Mouse (Mus musculus) stomach, embryonic 16.5 days (tissue): ENCODE data around the gene Gm20489. TPM values are rescaled to one million over a fixed set of nuclear protein-coding genes. Genes with fewer than 3 reads are reported as not detected.

Source experiments
- ATAC-seq: fragments of 200-750 bp; cut with Nextera tagmentation; 2 replicates; pipeline ENCODE4 v1.8.0; 2017; ENCODE audit warnings: moderate number of reproducible peaks, moderate TSS enrichment; ENCODE audit not compliant: insufficient read depth, low FRiP score
- H3K27ac ChIP-seq: fragments of 300-500 bp; sonication (generic); 2 replicates; pipeline ENCODE4 v1.5.1; 2014; ENCODE audit warnings: low read length
- H3K27me3 ChIP-seq: fragments of 300-500 bp; sonication (generic); 2 replicates; pipeline ENCODE4 v1.6.1; 2014; ENCODE audit warnings: low read length, control low read depth, mixed read lengths; ENCODE audit not compliant: control insufficient read depth, insufficient read depth
- H3K36me3 ChIP-seq: fragments of 300-500 bp; sonication (generic); 2 replicates; pipeline ENCODE4 v1.6.1; 2014; ENCODE audit warnings: low read length; ENCODE audit not compliant: control insufficient read depth, insufficient read depth
- H3K4me1 ChIP-seq: fragments of 300-500 bp; sonication (generic); 2 replicates; pipeline ENCODE4 v1.6.1; 2014; ENCODE audit warnings: low read length, control low read depth, mixed read lengths; ENCODE audit not compliant: control insufficient read depth, insufficient read depth
- H3K4me2 ChIP-seq: fragments of 300-500 bp; sonication (generic); 2 replicates; pipeline ENCODE4 v1.6.1; 2014; ENCODE audit warnings: low read depth, low read length, mixed read lengths
- H3K4me3 ChIP-seq: fragments of 300-500 bp; sonication (generic); replicated peaks from 2 replicates; pipeline ENCODE4 v1.5.1; 2014; ENCODE audit warnings: mild to moderate bottlenecking, low read length
- H3K9ac ChIP-seq: fragments of 300-500 bp; sonication (generic); 2 replicates; pipeline ENCODE4 v1.6.1; 2014; ENCODE audit warnings: low read length
- H3K9me3 ChIP-seq: fragments of 300-500 bp; sonication (generic); replicated peaks from 2 replicates; pipeline ENCODE4 v1.6.1; 2016; ENCODE audit warnings: low read length, control low read depth; ENCODE audit not compliant: control insufficient read depth
- whole genome bisulfite sequencing: fragments of 180-500 bp; shearing (Covaris S2); extraction: QIAGEN DNeasy Blood & Tissue Kit; methylation state at CpG from one replicate; pipeline ENCODE4 v1.1.7; 2014; 5-methylcytosine and 5-hydroxymethylcytosine counted together
- polyA plus RNA-seq: library from polyadenylated mRNA; unstranded; fragments of >200 nt; fragmentation: Nextera tagmentation; extraction: Ambion mirVana; gene quantifications from 2 replicates; pipeline ENCODE4 v1.2.1, GENCODE M21; 2015

The Gm20489 gene
- not detected in 2 replicates for polyA plus RNA-seq

DNA sequence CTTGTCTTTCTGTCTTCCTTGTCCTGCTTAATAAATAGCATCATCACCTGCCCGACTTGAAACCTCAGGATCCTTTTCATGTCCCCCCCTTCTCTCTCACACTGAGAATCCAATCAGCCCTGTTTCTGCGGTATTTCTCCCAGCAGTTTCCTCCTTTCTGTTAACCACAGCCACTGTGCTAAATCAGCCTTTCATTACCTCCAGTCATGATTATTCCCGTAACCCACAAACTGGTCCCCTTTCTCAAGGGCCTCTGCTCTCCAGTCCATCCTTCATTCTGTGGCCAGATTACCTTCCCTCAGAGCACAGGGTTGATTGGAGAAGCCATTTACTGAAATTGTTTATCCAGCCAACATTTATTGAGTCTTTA, at the start of gene Gm20489:
Gene Gm20489 (minus strand): TSS at position 269 of the 370 bp plus-strand sequence.
- WGBS = 41% methylated on average over 3 of the region's 3 CpGs
- no peak within 1 kb of the TSS for H3K4me2 ChIP-seq
- no peak for ATAC-seq

GRCm38 (mm10) chrX:101313625-101314359, 45.0 kb upstream of the Gm20489 start:
- WGBS = 42% methylated on average over 6 of the region's 6 CpGs
- ATAC-seq = no peak
- no peak overlapping the region for H3K4me2 ChIP-seq
- no peaks in the 10 kb centered on the region for H3K9me3 ChIP-seq
- H3K9ac ChIP-seq = no peak overlapping the region
- no peaks in the 10 kb centered on the region for H3K4me1 ChIP-seq
- no peaks in the 10 kb centered on the region for H3K36me3 ChIP-seq
- H3K4me3 ChIP-seq = no peak overlapping the region
- H3K27ac ChIP-seq = no peak overlapping the region
- H3K27me3 ChIP-seq = peaks cover 6% of the 10 kb centered on the region

More for the DNA sequence above, at the start of gene Gm20489:
- no peaks in the 10 kb centered on the region for H3K4me1 ChIP-seq
- no peak within 1 kb of the TSS for H3K4me3 ChIP-seq
- H3K36me3 ChIP-seq = no peaks in the 10 kb centered on the region
- H3K27ac ChIP-seq = no peak within 1 kb of the TSS
- no peak within 1 kb of the TSS for H3K9ac ChIP-seq
- no peaks in the 10 kb centered on the region for H3K9me3 ChIP-seq
- H3K27me3 ChIP-seq = peaks cover 6% of the 10 kb centered on the region; the same call in 1 of the 2 replicates

- ATAC-seq = no peak
- no peak overlapping the region for H3K9ac ChIP-seq
- no peak overlapping the region for H3K27ac ChIP-seq
- H3K27me3 ChIP-seq = peaks cover 1% of the 10 kb centered on the region
- no peaks in the 10 kb centered on the region for H3K9me3 ChIP-seq
- WGBS = 83% methylated on average over 5 of the region's 5 CpGs
- no peaks in the 10 kb centered on the region for H3K4me1 ChIP-seq
- H3K4me3 ChIP-seq = no peak overlapping the region
- H3K4me2 ChIP-seq = no peak overlapping the region
- no peaks in the 10 kb centered on the region for H3K36me3 ChIP-seq
These were observed 40.5 kb upstream of the Gm20489 start for GRCm38 (mm10) chrX:101309299-101309698.

DNA sequence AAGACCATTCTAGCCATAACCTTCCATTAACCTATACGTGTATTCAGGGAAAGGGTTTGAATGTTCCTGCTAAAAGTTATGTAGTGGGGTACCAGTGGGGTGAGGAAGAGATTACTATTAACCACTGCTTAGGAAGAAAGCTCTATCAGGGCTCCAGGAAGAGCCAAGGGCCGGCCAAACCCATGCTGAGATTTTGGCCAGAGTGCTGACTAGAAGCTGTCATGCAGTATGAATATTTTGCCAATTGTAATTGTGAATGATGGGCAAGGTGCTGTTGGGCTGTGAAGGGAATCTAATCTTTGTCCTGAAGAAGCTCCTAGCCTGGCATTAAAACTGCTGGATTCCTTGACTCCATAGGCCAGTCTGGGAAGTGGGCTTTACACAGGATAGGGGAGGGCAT, 35.8 kb upstream of the Gm20489 start:
- H3K36me3 ChIP-seq = no peaks in the 10 kb centered on the region
- 76% methylated on average over 2 of the region's 2 CpGs for WGBS
- no peaks in the 10 kb centered on the region for H3K4me1 ChIP-seq
- no peak for ATAC-seq
- no peak overlapping the region for H3K4me2 ChIP-seq
- no peak overlapping the region for H3K4me3 ChIP-seq
- H3K27ac ChIP-seq = no peak overlapping the region
- H3K27me3 ChIP-seq = no peaks in the 10 kb centered on the region; the same call in 1 of the 2 replicates
- no peaks in the 10 kb centered on the region for H3K9me3 ChIP-seq
- H3K9ac ChIP-seq = no peak overlapping the region

- Histone ChIP-seq H3K27me3 (no peaks in the 10 kb centered on the region), H3K4me2 (no peak overlapping the region), H3K4me3 (no peak overlapping the region), H3K9me3 (no peaks in the 10 kb centered on the region), H3K9ac (no peak overlapping the region), H3K36me3 (no peaks in the 10 kb centered on the region), H3K4me1 (no peaks in the 10 kb centered on the region), H3K27ac (no peak overlapping the region)
- no peak for ATAC-seq
- WGBS = 73% methylated on average over 9 of the region's 9 CpGs
These were observed 32.8 kb upstream of the Gm20489 start for GRCm38 (mm10) chrX:101301654-101302053.

- H3K9ac ChIP-seq = peak overlapping the region; percentile 50; the same call in 1 of the 2 replicates
- H3K4me1 ChIP-seq = no peaks in the 10 kb centered on the region
- H3K4me2 ChIP-seq = peak overlapping the region; percentile 47
- H3K27ac ChIP-seq = no peak overlapping the region
- ATAC-seq = no peak
- H3K9me3 ChIP-seq = no peaks in the 10 kb centered on the region
- peak overlapping the region; percentile 44 for H3K4me3 ChIP-seq
- H3K27me3 ChIP-seq = no peaks in the 10 kb centered on the region
- no peaks in the 10 kb centered on the region for H3K36me3 ChIP-seq
- WGBS = 36% methylated on average over 13 of the region's 13 CpGs
These were observed 31.7 kb upstream of the Gm20489 start for GRCm38 (mm10) chrX:101300427-101301030.

DNA sequence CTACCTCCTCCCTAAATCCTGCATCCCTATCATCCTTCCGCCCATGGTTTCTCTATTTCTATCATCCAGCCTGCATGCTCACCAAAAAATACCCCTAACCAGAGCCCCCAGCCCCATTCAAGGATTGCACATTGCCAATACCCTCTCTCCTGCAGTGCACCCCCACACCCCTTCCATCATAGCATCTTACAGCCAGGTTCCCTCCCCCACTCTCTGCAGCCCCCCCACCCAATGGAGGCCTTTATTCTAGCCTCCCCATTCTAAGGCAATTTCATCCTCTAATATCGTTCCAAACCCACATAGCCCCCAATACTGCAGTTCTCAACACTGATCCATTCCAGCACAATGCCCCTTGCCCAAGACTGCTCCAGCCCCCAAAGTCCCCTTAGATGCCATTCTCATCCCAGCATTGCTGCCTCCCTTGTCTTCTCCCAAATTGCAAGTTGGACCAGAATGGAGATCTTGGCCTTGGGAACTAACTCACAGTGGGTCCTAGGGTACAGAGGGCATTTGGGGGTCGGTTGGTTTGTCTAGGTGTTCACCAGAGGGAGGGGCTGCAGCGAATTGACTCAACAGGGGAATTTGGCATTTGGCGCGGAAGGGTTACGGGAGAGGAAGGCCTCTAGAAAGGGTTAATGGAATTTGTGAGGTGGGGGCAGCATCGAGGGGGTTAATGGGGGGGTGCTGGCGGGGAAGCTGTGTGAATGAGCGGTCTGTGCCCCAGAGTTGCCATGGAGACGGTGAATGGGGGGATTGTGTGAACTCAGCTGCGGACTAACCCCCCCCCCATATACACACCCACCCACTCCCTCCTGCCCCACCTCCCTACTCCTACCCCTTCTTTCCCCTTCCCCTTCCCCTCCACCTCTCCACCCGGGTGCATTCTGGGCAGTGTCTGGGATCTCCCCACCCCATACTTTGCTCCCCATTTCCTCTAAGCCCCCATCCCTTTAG, 30.9 kb upstream of the Gm20489 start:
- Histone ChIP-seq H3K27me3 (no peaks in the 10 kb centered on the region), H3K4me3 (peak overlapping the region; percentile 44), H3K4me2 (peak overlapping the region; percentile 47), H3K9me3 (no peaks in the 10 kb centered on the region), H3K27ac (no peak overlapping the region), H3K36me3 (no peaks in the 10 kb centered on the region), H3K9ac (peak overlapping the region; percentile 57), H3K4me1 (no peaks in the 10 kb centered on the region)
- 25% methylated on average over 13 of the region's 13 CpGs for WGBS
- peak; percentile 35; the same call in 1 of the 2 replicates for ATAC-seq

- no peak for ATAC-seq
- Histone ChIP-seq H3K9ac (peak within 1 kb of the TSS; percentile 57), H3K36me3 (no peaks in the 10 kb centered on the region), H3K4me1 (no peaks in the 10 kb centered on the region), H3K4me3 (peak within 1 kb of the TSS; percentile 44), H3K27me3 (no peaks in the 10 kb centered on the region), H3K4me2 (peak within 1 kb of the TSS; percentile 47), H3K9me3 (no peaks in the 10 kb centered on the region), H3K27ac (no peak within 1 kb of the TSS)
- 28% methylated on average over 18 of the region's 24 CpGs for WGBS
These were observed 30.2 kb upstream of the Gm20489 start, which contains the start of gene Nlgn3 for GRCm38 (mm10) chrX:101299055-101299454. TSS of gene Nlgn3 (plus strand) at chrX:101299168.
